Mouse (Mus musculus): ENCODE measurements around the gene Fbxl17.

DNA sequence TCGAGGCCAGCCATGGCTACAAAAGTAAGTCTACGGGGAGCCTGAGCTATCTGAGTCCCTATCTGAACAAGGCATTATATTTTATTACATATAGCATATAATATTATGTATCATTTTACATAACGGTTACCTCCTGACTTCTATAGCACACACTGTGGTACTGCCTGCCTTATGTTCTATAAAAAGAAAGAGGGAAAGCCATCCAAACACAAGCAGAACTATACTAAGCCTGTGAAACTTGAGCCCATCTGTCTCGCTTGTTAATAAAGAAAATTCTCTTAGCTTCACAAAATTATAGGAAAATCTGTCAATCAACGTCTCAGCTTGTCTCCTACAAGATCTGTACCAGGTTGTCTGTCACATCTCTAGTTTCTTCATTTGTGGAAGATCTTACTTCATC lies 173.6 kb downstream of the Fbxl17 start:
- TF ChIP-seq CTCF (IDR thresholded peaks at IDR 0.05; ENCODE audit: low read depth, low read length) (no peak), TAL1 (conservative IDR thresholded peaks at IDR 0.05; ENCODE audit: low read depth, low read length) (no peak)
